Mouse (Mus musculus) lung, postnatal 0 days (tissue): Measurements from ENCODE around the gene Fstl3.

Experiments used
- CTCF ChIP-seq: IDR thresholded peaks from 2 replicates; pipeline ENCODE4 v1.5.1; 2016; ENCODE audit warnings: antibody characterized with exemption, mild to moderate bottlenecking
- EP300 ChIP-seq: IDR thresholded peaks from 2 replicates; pipeline ENCODE4 v1.6.1; 2016; ENCODE audit warnings: antibody characterized with exemption, mild to moderate bottlenecking, control low read depth

DNA sequence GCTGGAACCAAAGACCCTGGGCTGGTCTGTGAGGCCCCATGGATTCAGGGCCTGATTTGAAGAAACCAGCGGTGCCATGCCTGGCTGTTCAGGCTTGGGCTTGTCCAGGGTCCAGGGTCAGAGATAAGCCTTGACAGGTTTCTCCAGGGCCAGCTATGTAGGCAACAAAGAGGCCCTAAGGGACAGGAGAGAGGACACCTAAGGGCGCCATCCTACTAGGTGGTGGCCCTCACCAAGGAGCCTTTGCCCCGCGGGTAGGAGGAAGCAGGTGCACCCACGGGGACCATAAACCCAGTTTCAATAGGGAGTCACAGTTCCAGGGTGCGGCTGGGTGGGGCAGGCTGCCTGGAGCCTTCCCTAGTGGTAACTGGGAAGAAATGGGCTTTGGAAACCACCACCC lies 45.9 kb downstream of the Fstl3 start:
- no peak for TF ChIP-seq CTCF
- TF ChIP-seq EP300: no peak
